Mouse (Mus musculus) liver, adult (tissue): Measurements from ENCODE around the gene Prpf6.

Experiments
- GATA4 ChIP-seq: IDR thresholded peaks from 2 replicates; pipeline ENCODE4 v1.6.1; 2014; ENCODE audit warnings: mild to moderate bottlenecking, low read length; ENCODE audit not compliant: insufficient replicate concordance

Prpf6 gene

GRCm38 (mm10) chr2:181574921-181575545 is 16.6 kb upstream of the Prpf6 start:
- no peak for TF ChIP-seq GATA4

DNA sequence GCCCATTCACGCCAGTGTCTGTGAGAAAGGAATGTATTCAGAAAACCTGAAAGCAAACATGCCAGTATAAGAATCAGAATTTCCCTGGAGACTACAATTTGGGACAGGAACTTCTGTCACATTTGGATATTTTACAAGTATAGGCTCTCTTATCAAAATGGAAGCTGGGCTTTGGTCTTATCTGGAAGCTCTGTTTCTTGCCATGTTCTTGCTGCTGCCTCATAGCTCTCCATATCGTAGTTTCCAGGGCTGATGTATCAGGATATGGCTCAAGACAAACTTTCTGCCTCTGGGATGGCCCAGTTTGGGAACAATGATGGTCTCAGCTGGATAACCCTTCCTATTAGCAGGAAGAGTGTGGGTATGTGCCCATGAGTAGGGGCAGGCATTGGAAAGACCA is 15.1 kb upstream of the Prpf6 start:
- TF ChIP-seq GATA4, result no peak

DNA sequence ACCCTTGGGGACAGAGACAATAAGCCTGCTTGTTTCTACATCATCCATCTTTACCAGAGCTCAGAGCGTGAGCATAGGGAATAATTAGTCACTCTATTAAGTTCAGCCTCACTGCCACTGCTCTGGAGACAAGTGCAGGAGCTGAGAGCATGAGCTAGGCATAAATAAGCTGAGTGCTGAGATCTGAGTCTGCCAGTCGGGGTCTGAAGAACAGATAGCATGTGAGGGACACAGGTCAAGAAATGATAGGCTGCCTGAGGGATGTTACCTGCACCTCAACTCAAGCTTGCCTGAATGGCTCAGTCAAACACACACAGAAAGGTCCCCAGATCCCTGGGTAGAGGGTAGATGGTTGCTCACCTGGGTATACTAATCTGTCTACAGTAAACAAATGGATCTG is 14.5 kb upstream of the Prpf6 start:
- no peak for TF ChIP-seq GATA4

DNA sequence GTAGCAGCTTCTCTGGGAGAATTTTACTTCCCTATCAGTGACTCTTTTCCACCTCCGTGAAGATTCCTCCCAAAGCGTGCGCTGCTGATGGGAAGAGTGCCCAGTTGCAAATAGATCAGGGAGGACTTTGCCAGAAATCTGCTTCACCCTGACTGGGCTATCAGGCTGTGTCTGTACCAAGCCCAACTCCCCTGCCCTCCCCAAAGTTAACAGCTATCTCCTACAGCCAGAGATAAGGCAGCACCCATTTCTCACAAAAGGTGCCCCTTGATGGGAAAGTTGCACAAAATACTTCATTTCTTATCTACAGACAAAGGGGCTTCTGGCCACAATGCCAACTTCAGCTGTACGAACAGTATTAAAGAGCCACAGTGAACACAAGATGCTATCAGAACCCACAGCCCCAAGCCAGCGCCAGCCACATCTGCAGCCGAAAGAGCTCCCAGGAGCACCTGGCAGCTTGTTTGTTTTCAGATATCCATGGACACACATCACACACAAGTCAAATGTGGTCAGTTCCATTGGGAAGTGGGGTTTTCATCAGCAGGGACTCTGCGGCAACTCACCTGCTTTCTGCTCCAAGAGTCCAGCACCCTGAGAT is 13.6 kb upstream of the Prpf6 start:
- no peak for TF ChIP-seq GATA4

DNA sequence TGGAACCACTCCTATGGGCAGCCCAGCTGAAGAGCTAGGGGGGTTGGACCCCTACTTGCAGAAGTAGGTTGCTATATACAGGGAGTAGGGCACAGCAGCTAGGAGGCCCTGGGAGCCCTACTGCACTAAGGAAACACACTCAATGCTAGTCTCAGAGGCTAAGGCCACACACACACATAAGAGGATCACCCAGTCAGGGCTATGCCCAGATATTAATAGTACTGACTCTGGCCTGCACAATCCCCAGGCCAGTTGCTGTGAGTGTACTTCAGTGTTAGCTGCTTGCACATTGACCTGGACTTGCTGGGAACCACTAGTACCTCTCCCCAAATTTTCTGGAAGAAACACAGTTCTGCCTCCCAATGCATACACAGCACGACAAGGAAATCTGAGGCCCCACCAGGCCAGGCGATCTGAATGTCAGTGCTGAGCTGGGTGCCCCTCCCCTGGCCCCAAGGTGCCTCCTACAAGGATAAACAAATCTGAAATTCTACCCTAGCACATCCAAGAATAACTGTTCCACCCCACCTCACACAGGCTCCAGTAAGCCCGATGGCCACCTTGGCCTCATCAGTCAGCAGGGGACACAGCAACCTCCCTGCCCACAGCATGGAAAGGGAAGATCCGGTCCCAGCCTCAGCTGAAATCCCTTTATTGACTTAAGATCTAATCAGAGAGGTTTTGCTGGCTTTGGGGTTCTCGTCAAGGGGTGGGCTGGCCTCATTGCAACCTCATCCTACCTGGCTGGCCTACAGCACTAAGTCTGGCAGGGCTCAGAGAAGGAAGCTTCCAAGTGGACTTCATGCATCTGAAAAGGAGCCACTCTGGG is 12.7 kb upstream of the Prpf6 start:
- no peak for TF ChIP-seq GATA4

- TF ChIP-seq GATA4, result no peak
Observed at GRCm38 (mm10) chr2:181579681-181580080, 12.0 kb upstream of the Prpf6 start.

DNA sequence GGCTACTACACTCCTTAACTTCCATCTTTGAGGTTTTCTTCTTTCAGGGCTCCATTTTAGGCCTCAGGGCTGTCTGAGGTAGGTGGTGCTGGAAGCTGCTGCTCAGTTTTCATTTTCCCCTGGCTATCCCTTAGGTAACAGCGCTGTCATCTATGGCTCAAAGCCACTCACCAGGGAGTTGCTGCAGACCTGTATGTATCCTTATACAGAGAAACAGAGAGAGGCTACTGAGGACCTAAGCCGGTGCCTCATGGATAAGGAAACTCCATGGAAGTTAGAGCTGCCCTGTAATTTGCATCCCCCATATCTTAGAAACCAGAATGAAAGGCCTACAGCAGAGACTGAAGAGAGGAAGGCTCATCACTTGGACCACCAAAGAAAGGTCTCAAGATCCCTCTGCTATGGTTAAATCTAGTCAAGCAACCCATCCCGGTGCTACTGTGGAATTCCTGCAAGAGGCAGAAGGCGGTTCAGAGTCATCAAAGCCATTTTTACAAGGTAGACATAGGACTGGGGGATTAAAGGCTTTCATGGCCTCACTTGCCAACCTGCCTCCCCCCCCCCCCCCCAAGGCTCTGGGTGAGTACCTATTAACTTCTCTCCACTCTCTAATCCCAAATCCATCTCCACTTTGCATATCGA is 11.4 kb upstream of the Prpf6 start:
- TF ChIP-seq GATA4, result no peak

- no peak for TF ChIP-seq GATA4
Observed at GRCm38 (mm10) chr2:181581016-181581401, 10.7 kb upstream of the Prpf6 start.

DNA sequence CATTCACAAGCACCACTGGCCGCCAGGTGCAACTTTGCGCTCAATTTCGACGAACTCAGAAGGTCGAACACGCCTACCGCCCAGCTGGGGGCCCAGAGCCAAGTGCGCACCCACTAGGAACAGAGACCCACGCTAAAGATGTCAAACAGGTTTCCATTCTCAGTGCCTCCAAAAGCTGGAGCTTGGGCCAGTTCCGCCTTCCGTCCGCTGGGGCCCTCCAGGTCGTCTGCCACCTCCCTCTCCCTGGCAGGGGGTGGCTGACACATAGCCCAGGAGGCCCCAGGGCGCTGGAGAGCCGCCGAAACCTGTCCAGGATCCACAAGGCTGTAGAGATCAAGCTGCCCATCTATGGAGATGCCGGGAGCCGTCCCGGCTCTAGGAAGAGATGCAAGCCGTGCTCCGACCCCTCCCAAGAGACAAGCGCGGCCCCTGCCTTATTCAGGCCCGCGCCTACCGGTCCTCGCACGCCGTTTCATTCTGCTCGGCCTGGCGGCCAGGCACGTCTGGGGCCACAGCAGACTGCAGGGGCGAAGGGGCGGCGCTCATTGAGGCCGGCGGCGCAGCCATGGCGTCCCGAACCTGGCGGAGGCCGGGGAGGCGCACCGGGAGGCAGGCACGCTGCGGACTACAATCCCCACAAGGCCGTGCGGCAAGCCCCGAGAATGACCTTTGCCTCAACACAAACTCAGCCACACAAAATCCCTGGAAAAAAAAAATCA is 10.1 kb upstream of the Prpf6 start:
- TF ChIP-seq GATA4, result no peak

- no peak for TF ChIP-seq GATA4
Observed at GRCm38 (mm10) chr2:181582358-181582757, 9.3 kb upstream of the Prpf6 start.

- TF ChIP-seq GATA4, result no peak
Observed at GRCm38 (mm10) chr2:181582939-181583338, 8.7 kb upstream of the Prpf6 start.

DNA sequence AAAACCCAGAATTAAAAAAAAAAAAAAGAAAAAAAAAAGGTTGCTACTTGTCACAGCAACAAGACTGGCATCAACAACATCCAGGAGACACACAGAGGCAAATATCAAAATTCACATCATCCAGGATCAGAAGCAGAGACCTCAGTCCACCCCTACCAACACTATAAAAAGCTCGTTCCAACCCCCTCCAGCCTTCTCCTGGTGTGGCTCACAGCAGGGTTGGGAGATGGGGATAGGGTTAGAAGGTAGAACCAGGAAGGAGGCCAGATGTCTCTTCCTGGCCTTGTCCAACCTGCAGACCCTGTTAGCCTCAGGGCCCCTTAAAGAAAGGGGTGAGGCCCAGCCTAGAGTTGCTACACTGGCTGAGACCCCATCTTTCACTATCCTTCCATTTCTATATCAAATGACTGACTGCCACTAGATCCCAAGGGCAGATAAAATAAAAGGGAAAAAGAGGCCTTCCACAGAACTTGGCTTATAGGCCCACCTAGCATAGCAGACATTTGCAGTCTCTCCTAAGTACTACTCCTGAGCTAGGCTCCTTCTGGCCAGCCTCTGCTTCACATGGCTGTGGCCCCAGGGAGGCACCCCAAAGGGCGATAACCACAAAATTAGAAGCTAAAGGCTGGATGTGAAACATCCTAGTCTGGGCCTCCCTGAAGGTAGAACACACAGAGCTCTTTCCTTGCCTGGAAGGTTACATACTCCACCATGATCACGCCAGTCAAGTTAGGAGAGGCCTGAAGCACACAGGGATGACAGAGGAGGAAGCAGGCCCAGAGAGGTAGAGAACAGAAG is 8.0 kb upstream of the Prpf6 start:
- no peak for TF ChIP-seq GATA4

- TF ChIP-seq GATA4, result no peak
Observed at GRCm38 (mm10) chr2:181584411-181584942, 7.2 kb upstream of the Prpf6 start, which contains the start of gene Uckl1. Gene Uckl1, minus strand, starts transcription at chr2:181584892.

GRCm38 (mm10) chr2:181585506-181585905 is 6.2 kb upstream of the Prpf6 start:
- no peak for TF ChIP-seq GATA4
